Mouse (Mus musculus): Measurements from ENCODE around the gene Esr1. TPM values are rescaled to one million over a fixed set of nuclear protein-coding genes. Genes with fewer than 3 reads are reported as not detected.
"Not testable (repeated sequence)": the region's sequence is repeated elsewhere in the genome, so short reads cannot be mapped to it uniquely, and the experiment has no call there.

Gene Esr1
- total RNA-seq, 2 experiments from 2014 or later: 1.6 to 2.6 TPM

DNA sequence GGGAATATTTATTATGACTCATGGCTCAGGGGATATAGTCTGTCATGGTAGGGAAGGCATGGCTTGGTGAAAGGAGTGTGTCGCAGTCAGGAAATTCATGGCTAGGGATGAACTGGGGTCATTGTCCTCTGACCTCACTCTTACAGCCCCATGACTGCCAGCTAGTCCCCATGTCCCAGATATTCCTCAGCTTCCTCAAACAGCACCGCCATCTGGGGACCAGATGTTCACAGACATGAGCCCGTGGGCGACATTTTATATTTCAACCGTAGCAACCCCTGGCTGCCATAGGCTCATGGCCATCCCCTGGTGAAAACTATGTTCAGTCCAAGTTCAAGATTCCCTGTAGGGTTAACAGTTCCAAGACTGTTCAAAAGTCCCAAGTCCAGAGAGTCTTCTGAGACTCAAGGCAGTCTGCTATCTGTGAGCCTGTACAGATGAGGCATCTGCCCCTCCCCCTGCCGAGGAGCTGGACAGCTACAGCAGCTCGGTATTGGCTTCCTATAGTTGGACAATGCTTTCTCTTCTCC is 83.0 kb downstream of the Esr1 start:
- DNase-seq: no peak

DNA sequence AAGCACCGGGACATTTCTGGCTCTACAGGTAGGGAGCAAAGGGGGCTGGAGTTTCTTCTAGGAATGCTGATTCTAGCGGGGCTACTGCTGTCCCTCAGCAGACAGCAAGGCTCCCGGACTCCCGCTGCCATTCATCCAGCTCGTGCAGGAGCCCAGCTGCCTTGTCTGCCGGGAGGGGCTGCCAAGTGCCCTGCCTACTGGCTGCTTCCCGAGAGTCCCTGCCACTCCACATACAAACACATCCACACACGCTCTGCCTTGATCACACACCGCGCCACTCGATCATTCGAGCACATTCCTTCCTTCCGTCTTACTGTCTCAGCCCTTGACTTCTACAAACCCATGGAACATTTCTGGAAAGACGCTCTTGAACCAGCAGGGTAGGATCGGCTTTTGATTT is 98.5 kb downstream of the Esr1 start:
- peak; percentile 22 to 44 for DNase-seq

DNA sequence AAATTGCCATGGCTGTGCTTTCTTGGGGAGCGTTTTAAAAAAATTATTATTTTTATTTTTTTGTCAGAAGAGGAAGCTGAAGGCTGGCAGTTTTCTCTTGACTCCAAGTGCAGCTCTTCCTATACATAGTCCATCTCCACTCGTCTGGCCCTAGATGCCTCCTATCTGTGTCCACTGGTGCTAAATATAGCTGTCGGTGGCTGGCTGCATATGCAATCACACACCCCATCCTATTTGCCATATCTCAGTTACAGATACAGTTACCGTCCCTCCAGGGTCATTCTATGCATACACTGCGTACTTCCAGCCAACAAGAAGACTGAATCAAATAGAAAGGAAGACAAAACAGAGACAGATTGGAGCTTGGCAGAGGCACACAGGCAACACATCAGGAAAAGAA is 100.0 kb downstream of the Esr1 start:
- DNase-seq: no peak

DNA sequence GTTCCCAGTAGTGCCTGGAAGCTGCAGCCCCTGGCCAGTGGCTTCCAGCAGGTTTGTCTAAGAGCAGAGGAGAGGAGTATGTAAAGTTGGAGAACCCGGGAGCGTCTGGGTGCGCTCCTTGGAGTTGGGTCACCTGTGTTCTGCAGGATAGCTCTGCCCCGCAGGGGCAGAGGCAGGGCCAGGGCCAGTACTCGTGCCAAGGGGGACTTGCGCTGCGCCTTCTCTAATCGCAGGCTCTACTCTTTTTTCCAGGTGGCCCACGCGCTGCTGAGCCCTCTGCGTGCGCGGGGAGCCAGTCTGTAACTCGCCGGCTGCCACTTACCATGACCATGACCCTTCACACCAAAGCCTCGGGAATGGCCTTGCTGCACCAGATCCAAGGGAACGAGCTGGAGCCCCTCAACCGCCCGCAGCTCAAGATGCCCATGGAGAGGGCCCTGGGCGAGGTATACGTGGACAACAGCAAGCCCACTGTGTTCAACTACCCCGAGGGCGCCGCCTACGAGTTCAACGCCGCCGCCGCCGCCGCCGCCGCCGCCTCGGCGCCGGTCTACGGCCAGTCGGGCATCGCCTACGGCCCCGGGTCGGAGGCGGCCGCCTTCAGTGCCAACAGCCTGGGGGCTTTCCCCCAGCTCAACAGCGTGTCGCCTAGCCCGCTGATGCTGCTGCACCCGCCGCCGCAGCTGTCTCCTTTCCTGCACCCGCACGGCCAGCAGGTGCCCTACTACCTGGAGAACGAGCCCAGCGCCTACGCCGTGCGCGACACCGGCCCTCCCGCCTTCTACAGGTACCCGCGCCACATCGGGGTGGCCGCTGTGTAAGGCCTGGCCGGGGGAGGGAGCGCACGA is 100.9 kb downstream of the Esr1 start:
- peak in 1 of 2 experiments; percentile 12 for DNase-seq

DNA sequence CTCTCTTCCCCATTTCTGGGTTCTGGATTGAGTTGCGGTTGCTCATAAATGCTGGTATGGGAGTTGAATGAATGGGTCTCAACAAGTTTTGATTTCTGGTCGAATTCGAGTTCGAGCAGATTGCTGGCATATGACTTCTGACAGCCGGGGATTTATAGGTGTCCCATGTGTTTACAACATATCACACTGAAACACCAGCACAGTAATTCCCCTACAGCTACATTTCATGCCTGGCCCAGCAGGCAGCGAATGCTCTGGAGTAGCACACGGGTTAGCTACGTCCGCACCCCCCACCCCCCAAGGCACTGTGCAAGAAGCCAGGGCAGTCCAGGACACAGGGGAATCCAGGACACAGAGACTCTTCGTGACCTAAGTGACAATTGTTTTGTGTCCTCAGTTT is 102.0 kb downstream of the Esr1 start:
- no peak for DNase-seq

DNA sequence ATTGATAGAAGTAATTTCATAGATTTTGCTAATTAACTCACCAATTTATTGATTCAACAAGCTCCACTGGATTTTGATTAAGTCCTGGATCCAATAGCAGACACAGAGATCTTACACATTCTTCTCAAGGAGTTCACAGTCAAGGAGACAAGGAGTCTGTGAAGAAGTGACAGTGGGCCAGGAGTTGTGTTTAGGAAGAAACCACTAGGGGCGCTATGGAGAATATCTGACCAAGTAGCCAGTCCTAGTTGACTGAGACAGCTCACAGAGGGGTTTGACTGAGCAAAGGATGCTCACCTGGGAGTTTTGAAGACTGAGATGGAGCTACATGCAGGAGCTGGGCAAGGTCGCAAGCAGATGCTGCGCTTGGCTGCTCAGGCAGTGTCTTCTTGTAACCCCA is 113.5 kb downstream of the Esr1 start:
- DNase-seq: no peak

DNA sequence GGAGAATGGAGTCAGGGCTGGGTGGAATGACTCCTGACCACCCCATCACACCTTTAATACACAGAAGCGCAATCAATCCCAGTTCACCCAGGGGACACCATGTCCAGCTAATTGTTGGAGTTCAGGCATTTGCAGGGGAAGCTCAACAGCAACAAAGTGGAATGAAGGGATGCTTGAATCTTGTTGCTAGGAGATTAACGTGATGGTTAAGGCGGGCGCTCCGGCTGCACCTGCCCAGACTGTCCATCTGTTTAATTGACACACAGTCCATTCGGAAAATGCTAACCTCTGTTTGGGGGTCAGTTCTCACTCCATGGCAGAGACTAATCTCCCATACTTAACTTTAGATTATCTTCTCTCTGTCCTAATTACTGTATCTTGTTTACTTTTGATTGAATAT is 114.7 kb downstream of the Esr1 start:
- DNase-seq: no peak

DNA sequence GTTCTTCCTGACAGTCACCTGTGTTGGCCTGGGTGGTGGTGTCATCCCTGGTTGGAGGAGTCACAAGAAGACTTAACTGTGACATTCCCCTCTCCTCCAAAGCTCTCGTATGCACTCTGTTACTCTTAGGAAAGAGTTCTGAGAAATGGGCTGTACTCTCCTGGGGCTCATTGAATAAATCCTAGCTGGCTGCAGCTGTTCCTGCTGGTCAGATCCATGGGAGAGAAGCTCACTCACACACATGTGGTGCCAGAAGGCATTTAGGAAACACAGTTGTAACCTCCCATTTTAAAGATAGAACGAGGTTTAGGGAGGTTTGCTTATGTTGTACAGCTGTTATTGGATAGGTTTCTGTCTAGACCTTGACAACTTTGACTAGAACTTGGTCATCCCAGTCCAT is 120.9 kb downstream of the Esr1 start:
- peak; percentile 15 to 32 for DNase-seq

DNA sequence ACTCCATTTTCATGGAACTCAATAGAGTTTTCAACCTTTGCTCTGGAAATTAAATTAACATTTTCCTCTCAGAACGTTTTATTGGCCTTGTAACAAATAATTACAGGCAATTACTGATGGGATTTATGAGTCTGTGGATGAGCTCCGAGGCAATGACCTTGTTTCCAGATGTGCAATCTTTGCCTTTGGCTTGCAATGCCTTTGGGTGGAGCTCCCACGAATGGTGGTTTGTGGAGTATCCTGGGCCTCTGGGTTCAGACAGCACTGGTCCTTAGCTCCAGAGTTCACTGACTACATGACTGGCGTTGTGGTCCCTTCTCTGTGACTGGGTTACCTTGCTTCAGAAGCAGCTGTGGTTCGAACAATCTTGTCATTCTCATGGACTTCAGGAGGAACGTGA is 122.6 kb downstream of the Esr1 start:
- no peak for DNase-seq

DNA sequence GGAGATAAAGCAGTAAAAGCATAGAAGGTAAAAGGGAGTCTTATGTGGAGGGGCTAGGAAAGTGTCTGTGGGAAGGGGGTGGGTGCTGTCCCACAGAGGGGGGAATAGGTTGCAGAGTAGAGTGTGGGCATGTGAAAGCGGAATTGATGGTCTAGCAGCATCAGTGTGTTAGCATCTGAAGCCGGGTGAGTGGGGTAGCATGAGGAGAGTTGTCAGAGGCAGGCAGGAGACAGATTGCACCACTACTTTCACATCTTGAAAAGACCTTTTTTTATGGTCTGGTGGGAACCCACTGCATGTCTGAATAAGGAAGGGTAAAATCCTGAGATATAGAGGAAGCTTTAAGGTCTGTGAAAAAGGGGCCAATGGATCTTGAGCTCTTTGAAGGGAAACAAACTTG is 123.5 kb downstream of the Esr1 start:
- no peak for DNase-seq

DNA sequence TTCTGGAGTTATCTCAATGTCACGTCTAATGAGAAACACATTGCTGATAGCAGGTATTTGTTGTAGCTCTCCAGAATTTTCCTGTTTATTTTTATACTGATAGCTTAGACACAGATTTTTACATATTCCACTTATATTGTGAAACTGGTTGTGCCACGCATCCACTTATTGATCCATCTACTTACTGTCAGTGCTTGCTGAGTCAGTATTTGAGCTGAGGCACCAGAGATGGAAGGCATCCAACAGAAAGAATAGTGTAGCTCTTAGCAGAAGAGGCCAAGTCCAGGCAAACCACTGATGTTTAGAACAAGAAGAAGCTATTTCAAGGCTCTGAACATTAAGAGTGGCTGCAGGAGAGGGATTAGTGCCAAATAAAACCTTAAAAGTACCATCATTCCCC is 126.9 kb downstream of the Esr1 start:
- DNase-seq: no peak

DNA sequence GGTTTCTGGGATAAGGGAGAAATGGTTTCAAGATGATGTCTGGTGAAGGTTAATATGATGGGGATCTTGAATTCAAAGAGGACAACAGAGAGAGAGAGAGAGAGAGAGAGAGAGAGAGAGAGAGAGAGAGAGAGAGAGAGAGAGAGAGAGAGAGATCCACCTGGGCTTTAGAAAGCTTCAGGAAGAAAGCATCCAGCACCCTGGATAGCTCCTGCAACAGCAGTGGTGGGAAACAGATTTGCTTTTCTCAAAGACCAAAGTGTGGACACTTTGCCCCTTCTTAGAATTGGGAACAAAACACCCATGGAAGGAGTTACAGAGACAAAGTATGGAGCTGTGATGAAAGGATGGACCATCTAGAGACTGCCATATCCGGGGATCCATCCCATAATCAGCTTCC is 139.7 kb downstream of the Esr1 start:
- DNase-seq: not testable (repeated sequence)

DNA sequence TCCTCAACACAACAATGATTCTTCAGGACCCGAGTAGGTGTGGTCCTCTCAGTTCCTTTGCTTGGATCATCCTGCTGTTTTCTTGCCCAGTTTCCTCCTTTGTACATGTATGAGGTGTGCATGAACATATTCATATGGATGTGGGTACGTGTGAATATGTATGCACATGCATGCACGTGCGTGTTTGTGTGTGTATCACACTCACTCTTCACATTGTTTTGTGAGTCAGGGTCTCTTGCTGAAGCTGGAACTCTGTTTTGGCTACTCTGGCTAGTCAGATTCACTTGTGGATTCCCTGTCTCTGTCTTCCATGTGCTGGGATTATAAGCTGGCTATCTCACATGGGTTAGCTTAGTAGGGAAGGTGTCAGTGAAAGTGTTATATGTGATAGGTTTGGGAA is 141.6 kb downstream of the Esr1 start:
- no peak for DNase-seq

DNA sequence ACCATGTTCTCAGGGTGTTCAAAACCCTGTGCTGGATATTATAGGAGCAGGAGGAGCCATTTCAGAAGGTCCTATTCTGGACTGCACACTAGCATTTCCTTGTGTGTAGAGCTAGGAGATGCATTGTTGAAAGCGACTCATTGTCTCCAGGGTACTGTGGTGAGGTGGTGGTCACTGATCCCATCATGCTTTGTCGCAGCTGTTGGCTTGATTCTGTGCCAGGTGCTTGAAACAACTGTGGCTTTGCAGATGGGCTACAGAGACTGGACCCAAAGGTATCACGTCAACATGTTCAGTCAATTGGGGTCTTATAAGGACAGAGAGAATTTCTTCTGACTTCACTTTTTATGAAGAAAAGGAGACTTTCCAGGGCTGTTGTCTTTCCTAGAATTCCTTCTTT is 164.1 kb downstream of the Esr1 start:
- peak; percentile 64 to 65 for DNase-seq

DNA sequence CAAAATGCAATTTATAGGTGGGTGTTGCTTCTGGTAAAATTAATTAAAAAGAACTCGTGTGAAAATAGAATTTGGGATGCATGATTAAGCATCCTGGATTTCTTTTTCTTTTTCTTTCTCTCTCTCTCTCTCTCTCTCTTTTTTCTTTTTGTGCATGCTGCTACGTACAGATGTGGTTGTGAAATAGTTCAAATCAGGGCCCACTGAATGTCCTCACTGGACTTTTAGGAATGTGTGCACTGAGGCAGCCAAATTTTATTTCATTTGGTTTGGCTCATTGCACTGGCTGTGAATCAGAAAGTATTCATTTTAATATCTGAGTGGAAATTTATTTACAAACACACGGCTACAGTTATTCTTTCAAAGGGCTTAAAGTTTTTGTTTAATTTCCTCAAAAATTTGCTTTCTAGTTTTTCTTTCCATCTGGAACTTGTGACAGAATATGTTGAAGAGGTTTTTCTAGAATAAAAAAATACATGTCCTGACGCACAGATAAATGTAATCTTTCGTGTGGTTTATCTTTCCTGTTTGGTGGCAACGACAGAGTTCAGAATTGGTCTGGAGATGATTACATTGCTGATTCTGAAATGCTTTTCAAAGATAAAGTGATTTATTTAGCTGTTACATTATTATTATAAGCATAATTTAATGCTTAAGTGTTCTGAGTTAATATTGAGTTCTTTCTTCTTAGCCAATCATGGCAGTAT is 164.8 kb downstream of the Esr1 start:
- peak; percentile 54 to 62 for DNase-seq

DNA sequence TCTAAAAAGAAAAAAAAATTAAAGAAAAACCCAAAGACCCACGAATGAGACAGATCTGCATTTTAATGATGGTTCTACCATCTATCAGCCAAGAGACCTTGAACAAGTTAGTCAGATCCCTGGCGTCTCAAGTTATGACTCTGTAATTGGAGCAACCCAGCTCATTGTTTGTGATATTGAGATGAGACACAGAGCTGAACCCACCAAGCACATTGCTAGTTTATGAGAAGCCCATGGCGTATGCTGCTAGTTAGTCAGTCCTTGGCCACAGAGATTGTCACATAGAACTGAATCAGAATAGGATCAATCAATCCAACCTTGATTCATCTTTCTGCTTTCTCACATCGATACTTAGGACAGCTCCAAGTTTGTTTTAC is 165.3 kb downstream of the Esr1 start:
- no peak for DNase-seq

DNA sequence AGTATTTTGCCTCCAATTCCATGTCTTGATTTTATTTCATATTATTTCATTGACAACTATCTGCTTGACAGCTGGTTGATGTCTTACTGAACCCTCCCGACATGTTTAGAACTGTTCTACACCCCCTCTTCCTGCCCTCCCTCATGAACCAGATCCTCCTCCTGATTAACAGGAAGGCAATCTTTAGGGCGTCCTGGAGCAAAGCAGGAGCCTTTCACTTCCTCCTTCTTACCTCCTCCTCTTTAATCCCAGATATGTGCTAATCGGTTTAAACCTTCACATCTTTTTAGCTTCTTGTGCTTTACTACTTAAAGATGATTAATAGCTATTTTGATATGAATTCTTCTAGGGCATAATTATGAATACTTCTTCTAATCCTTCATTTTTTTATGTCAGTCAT is 166.6 kb downstream of the Esr1 start:
- DNase-seq: no peak

DNA sequence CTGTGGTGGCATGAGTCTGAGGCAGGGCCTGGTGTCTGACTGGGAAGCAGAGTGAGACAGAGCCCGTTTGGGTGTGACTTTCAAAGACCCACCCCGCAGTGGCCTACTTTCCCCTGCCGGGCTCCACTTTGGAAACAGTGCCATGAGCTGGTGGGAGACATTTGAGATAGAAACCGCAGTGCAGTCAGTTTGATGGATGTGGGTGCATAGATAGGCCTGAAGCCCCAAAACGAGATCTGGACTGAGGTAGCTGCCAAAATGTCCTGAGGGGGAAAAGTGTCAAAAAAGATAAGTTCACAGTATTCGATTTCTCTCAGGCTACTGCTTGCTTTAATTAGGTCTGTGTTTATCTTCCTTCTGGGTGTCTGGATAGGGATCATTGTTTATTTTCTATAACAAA is 169.5 kb downstream of the Esr1 start:
- DNase-seq: no peak

DNA sequence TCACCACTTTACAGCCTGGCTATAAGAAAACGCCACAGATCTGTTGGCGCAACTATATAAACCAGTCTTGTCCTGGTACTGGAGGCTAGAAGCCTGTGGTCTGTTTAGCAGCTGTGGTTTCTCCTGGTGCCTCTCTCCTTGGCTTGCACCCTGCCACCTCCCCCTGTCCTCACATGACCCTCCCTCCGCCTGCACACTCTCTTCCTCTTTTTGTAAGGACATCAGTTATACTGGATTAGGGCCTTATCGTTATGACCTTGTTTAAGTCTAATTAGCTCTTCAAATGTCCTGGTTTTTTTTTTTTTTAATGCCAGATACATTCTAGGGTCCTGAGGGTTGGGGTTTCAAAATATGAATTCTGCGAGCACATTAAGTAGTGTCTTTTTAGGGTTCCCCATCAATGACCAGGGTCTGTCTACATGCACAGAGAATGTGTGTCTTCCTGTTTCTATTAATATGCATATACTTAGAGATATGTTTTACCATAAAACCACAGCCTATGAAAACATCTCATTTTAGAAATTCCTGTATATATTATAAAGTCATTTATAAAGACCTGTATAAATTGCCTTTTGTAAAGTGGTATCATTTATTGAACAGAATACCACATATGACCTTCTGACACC is 175.7 kb downstream of the Esr1 start:
- peak; percentile 33 to 61 for DNase-seq

DNA sequence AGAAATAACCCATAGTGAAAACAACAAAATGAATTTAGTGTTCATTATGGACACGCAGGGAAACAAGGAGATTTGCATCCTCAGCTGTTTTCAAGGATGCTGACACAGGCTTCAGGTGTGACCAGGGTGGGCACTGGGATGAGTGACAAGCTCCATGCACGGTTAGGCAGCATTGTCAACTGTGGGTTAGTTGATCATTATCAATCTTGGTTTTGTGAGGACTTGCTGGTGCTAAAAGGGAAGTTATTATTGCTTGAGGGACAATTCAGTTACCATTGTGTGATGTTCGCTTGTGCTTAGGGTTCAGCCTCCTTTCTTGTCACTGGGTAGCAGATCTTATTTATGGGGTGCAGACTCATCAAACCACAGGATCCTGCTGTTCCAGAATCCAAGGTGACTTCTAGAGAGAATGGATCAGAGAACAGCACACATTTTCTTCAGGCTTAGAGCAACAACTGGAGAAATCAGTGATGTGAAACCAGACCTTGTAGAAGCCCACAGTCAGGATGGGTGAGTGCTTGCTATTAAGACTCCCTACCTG is 186.9 kb downstream of the Esr1 start:
- no peak for DNase-seq

DNA sequence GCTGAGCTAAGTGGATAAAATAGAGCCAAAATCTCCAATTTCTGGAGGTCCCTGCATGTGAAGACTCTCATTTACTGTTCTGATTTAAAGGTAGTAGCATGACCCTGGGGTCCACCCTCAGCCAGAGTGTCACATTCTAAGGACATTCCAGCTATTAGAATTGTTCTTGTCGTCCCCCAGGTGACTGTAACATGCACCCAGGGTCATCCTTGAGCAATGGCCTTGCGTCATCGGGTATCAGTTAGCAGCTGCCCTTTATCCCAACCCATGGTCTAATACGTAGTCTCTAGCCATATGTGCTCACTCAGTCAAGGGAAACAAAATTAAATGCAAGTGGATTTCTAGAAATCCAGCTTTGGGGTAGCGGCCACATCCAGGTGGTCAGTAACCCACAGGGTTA is 213.0 kb downstream of the Esr1 start:
- DNase-seq: no peak

DNA sequence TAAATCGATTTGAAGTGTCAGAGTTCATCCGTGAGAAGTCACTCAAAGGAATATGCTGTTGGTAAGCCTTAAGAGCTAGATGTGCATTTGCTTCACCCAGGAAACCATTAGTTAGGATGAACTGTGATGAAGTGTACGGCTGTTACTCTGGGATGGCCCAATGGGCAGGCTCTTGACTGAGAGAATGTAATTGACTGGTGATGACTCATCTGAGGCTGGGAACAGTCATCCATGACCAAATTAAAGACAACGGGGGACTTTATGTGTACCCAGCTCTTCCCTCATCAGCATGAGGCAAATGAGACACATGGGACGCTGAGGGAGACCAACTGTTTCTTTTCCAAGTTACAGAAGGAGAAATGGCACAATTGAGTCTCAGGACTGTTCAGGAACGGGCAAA is 219.2 kb downstream of the Esr1 start:
- DNase-seq: no peak

DNA sequence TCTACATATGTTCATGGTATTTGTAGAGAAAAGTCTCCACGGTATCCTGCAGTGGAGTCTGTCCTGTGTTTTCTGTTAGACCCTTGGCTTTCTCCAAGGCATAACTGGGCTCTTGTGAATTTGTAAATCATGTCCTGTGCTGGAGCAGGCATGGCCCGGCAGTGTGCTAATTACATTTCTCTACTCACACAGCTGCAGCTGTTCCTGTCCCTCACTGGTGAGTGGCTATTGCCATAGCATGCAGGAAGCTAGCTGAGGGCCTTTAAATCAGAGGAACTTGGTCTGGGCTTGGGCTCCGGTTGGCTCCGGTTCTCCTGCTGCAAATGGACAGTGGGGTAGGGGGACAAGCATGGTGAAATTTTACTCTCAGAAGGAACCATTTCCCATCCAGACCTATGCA is 226.7 kb downstream of the Esr1 start:
- DNase-seq: no peak
